Mouse (Mus musculus) fibroblast of lung, adult 2 months (primary cell): Measurements from ENCODE around the gene Acsl5.

Experiments used
- DNase-seq: peaks from one replicate; pipeline ENCODE4 v3.0.0-alpha.2; 2011; ENCODE audit warnings: low read depth

Acsl5 gene

DNA sequence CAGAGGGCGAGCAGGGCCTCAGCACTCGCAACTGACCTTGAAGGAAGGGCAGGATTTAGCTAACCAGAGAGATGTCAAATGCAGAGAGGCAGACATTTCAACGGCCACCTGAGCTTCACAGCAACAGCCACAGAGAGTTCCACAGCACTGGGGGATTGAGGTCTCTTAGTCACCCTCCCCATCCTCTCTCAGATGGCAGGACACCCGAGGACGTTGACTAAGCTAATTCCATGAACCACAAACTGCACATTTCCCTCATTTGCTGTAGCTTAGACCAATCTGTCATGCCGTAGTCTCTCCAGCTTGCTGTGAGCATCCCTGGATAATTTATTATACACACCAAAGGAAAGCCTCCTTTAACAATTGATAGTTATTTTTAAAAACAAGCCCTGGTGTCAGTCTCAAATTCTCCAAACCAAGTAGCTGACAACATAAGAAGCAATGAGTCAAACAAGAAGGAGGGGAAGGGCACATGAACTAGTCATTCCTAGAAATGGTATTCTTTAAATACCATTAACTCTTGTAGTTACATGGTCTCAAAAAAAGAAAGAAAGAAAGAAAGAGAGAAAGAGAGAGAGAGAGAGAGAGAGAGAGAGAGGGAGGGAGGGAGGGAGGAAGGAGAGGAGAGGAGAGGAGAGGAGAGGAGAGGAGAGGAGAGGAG lies 11.8 kb upstream of the Acsl5 start:
- no peak for DNase-seq

DNA sequence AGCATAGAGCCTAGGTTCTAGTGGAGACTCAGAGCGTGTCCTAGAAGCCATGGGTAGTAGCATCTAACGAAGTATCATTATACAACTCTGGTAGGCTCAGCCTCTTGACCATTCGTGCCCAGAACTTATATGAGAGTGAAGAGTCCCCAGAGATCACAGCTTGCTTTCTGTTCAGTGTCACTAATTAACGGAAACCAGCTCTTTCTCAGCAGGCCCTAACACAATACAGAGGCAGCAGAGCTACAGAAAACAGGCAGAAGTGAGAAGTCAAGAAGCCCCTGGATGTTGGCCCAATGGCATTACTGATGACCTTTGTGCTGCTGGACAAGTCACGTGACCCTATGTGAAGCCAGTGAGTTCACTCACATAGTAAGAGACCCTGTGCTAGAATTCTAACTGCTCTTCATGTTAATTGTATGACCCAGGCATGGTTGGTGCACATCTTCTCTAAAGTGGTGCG lies 10.5 kb upstream of the Acsl5 start, which contains the start of gene Gucy2g:
Gene Gucy2g, minus strand, starts transcription at position 51 of the 460 bp plus-strand sequence.
- DNase-seq, result no peak

DNA sequence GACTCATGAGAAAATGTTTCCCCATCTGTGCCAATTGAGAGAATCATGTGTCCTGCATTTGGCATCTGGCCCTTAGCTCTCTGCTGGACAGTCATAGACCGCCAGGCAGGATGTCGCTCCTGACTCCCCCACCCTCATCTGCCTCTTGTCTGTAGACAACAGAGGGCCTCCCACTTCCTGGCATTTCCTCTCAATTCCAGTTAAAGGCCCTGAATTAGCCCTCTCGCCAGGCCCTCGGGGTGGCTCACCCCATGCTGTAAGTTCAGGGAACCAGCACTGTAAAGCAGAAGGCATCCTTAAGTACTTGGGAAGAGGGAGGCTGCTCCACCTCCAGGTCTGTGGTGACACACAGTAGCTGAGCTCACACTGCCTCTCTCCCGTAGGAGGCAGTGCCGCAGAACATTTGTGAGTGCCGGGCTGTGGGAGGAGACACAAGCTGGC lies 6.9 kb upstream of the Acsl5 start:
- DNase-seq, result peak; percentile 58

DNA sequence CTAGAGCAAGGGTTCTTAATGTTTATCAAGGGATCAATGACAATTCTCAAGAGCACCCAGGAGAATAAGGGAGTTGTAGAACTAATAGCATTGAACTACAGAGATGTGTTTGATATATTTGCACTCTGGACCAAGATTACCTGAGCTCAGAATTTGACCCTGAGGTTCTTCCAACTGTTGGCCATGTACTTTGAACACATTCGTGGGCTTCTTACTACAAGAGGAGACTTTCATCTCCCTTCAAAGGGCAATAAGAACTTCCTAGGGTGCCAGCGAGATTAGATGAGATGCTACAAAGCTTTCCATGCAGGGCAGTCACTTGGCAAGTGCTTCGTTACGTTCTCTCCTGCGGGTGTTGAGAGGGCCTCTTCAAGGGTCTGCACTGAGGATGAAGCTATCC lies 4.2 kb upstream of the Acsl5 start:
- DNase-seq, result no peak

DNA sequence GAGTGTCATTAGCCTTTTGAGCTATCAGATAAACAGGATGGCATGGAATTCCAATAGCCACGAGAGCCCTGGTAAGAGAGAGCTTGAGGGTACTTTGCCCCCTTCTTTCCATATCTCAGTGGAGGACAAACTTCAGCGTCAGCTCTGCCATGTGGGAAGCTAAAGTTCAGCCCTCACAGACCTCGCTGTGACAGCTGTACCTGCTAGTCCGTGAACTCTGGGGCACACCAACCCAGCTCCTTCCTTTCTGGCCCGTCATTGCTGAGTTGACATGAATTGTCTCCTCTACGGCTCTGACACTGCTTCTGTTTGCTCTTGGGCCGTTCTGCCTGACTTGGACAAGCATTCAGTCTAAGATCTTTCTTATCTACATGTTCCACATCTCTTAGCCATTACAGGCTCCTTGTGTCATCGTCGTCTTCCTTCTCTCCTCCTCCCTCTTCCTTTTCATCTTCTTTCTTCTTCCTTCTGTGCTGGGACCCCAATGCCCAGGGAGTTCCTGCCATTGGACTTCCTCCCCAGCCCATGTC lies 3.7 kb upstream of the Acsl5 start:
- no peak for DNase-seq

DNA sequence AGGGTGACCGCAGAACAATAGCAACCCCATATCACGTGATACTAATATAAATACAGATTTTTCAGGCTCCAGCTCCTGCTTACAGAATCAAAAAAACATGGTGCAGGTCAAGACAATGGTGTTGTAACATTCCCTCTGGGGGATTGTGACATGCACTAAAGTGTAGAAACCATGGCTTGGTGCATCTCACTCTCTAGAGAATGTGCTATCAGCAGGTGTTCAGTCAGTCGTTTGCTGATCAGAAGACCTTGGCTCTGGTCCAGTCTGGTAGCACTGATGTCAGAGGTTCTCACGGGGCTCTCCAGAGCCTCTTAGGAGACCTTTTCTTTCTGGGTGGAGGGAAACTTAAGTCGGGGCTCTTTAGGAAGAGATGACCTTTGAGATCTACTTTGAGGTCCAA lies 1.3 kb upstream of the Acsl5 start:
- no peak for DNase-seq

DNA sequence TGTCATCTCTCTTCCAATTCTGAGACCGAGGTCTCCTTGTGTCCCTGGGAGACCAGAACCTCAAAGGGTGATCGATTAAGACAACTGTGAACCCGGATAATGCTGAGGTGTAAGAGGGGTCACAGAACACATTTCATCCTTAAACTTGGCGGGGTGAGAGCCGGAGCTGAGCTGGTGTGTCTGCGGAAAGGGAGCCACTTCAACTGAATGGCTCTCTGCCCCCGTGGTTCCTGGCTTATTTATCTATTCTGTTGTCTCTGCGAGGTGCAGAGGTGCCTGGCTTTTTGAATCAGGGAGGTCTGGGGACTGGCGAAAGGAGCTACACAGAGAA lies 1.5 kb downstream of the Acsl5 start:
- DNase-seq, result no peak

DNA sequence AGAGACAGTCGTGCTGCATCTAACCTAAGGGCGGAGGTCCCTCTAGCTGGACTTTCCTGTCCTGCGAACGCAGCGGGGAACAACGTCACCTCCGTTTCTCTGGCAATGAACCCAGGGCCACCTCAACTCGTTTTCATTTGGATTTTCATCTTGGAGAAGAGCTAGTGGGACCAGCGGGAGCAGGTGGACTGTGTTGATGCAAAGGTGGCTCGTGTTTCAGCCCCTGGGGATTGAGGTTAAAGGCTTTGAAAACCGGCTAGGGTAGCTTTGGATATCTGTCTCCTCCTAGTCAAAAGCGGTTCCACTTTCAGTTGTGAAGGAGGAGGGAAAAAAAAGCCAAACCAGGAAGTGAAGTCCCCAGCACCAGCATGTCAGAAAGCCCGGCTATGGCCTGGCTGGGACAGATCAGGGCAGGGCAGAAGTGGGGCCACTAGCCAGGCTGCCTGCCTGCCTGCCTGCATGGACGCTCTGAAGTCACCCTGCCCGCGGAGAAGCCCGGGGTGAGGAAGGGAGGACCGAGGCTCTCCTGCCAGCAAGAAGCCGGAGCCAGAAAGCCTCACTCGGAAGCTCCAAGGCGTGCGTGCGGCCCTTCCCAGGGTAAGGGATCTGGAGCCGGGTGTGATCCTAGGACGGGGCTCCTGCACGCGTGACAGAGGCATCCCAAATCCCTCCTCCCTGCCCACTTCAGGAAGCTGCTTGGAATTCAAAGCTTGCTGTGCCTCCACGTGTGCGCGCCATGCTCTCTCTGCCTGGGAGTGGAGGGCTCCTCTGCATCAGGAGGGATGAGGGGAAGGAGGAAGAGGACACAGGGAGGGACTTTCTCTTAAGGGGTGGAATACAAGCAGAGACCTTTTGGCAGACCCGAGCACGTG lies 2.1 kb downstream of the Acsl5 start:
- DNase-seq, result no peak

DNA sequence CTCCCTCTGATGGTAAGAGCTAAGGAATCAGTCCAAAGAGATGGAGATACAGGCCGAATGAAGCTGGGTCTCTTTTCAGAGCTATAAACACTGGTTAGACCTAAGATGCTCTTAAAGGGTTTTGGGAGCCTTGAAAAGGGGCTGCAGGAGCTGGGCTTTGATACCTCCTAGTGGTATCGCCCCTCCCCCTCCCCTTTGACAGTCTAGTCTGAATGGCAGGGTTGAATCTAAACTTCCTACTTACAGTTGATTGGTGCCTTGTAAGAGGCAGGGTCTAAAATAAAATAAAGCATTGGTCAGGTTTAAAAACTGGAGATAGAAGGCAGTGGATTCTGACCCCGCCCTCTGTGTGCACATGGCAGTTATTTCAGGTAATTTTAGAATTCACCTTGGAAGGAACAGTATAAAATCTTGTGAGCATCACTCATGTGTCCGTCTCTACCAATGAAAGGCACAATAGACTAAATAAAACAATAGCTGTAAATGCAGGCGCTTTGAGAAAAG lies 2.8 kb downstream of the Acsl5 start:
- no peak for DNase-seq

DNA sequence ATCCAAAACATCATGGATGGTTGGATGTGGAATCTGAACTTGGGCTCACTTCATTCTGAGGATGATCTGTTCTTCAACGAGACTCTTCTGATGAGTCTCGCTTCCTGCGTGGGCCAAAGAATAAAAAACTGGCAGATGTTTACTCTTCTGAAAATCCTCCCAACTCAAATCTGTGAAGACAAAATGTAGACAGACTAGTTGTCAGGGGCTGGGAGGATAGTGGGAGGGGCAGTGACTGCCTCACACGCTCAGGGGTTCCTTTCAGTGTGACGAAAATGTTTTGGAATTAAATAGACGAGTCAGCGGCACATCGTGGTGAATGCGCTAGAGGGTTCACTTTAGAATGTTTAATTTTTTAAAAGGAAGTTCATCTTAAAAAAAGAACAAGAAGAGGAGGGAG lies 4.4 kb downstream of the Acsl5 start:
- no peak for DNase-seq

DNA sequence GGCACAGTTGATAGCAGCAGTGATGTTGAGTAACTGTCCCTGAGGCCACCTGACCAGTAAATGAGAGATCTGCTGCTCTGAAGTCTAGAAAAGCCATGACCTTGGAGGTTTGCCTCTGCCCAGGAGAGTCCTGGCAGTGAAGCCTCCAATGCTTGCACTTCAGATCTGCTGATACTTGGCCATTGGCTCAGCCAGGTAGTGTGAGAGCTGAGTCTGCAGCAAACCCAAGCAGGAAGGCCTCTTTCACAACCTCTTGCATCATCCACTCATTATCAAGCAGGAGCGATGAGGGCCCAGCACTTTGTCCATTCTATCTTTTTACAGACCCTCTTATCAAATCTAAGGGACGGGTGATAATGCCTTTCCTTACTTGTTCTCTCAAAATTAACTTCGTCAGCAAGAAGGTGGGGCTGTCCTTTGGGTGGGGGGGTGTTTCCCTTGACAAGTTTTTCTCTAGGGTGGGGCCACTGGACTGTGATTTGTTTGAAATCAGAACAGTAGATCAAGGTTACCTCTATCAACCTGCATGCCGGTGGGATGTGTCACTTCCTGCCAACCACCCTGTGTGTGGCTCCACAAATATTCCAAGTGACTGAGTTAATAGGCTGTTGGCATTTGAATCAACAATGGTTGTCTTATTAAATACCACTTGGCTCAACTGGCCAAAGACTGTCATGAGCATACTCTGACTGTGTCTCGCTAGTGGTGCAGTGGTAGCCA lies 6.1 kb downstream of the Acsl5 start:
- DNase-seq, result no peak

DNA sequence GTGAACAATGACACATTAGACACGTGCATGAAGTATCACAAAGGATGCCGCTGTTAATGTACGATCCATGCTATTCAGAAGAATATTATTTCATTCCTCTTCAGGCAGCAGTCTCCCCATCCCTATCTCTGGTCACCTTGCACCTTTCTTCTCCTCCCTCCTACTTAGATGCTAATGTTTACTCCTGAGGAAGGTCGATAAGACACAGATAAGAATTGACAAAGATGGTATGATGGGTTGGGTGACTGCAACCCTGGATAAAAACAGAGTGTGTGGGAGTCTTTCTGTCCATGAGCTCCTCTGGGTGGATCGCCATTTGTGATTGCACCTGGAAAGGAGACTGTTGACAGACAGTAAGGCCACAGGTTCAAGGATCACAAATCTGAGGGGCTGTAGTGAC lies 6.8 kb downstream of the Acsl5 start:
- DNase-seq, result no peak

DNA sequence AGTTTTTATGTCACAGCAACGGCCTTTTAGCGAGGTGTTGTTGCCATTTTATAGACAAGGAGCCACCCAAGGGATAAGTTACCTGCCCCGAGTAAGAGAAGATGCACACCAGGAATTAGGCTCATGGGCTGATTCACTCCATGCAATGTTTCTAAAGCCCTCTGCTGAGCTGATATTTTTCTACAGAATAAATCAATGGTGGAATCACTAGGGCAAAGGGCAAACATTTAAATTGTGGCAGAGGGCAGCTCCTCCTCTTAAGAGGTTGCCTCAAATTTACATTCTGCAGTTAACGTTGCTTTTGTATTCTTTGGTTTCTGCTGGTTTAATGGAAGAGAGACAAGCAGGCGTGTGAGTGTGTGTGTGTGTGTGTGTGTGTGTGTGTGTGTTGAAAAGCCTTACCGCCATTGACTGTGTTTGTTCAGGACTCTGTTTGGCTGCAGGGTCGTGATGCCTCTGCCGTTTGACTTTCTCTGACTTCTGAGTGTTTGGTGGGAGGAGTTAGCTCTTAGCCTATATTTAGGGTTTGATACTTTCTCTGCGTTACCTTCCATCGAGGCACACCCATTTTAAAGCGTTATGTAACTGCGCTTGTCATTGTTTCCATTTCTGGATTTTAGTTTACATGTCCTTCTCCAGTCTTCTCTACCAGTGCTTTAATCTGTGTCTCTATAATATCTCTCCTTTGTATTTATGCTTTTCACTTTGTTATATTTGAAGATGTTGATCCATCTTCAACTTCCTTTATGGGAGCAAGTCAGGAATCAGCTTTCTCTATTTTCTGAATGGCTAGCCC lies 8.8 kb downstream of the Acsl5 start:
- DNase-seq, result no peak

DNA sequence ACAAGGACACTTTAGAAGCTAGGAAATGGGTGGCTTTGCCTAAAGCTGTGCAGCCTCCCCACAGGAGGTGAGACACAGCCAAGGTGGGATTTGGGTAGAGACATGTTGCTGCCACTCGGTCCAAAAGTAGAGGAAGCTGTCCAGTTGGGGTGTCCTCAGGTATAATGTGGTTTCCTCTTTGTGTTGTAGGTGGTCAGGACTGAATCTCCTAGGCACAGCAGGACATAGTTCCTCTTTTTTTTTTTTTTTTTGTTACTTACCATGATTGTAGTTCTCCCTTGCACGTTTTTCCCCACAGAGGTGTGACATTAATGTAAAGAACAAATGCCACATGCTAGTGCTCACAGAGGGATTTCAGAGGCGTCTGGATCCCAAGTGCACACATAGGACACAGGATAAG lies 13.5 kb downstream of the Acsl5 start:
- no peak for DNase-seq

DNA sequence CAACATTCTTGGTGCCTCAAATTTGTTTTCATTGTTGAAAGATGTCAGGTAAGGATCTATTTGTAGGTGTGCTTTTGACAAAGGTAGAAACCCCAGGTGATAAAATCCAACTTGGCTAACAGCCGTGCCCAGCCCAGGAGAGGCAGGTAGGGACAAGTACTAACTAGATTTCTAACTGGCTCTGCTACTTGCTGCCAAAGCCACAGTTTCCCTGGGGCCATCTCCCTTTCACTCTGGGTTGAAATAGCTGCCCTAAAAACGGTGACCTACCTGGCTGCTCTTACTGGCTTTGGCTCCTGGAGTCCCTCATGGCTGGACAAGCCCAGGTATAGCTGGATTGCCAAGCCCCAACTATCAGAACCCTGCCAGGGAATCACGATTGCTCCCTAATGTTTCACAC lies 15.0 kb downstream of the Acsl5 start:
- no peak for DNase-seq

DNA sequence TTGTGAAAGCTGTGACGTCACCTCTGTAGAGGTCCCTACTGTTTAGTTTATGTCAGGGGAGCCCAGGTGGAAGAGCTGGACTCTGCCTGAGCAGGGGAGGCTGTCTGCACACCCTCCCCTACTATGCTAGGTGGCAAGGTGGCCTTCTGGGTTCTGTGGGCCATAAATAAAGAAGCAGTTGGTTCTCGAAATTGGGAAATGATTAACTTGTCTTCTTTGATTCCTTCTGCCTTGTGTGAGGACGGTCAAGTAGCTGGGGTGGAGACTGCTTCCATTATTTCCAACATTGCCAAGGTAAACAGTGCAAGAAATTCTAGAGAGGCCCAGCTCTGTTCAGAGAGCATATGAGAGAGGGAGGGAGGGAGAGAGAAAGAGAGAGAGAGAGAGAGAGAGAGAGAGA lies 16.4 kb downstream of the Acsl5 start:
- DNase-seq, result no peak

DNA sequence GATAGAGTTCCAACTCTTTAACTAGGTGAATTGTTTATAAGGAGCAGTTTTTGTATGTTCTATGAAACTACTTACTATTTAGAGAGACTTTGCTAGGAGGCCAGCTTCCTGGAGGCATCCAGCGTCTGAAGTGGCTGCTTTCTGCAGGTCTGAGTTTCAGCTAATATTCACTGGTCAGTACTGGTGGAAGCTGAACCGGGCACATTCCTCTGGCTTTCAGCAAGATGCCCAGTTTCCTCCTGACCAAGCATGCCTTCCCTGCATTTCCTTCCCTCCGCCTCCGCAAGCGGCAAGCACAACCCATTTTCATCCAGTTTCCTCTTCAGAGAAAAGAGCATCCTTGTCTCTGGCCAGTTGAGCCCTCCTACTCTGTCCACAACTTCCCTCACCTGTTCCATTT lies 17.3 kb downstream of the Acsl5 start:
- no peak for DNase-seq

DNA sequence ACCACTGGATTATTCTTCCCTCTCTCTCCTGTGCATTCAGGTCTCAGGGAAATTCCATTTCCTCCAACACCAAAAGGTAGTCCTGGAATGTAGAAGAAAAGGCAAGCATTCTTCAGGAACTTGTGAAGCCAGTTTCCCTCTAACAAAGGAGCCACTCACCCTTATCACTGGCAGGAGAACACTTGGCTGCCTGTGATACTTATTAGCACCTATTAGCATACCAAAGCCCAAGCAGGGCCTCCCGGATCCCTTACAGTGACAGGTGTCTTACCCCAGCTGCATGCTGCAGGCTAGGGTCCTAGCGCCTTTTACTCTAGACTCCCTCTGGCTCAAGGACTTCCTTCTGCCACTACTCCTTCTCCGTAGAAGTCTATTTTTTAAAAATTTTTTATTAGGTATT lies 19.7 kb downstream of the Acsl5 start:
- no peak for DNase-seq

DNA sequence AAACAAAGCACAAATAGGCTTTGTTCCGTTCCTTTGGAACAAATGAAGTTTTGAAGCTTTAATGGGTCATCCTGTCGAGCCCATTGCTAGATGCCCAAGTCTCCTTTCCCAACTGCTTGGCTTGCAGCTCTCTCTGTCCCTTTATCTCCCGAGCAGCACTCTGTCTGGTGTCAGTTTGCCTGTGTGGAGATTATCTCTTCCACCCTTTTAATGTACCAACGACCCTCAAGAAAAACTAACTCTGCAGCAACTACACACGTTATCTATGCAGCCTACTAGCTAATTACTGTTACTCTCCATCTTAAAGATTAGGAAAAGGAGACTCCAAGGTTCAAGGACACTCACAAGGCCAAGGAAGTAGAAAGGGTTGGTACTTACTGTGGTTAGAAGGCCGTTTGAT lies 21.6 kb downstream of the Acsl5 start:
- no peak for DNase-seq

DNA sequence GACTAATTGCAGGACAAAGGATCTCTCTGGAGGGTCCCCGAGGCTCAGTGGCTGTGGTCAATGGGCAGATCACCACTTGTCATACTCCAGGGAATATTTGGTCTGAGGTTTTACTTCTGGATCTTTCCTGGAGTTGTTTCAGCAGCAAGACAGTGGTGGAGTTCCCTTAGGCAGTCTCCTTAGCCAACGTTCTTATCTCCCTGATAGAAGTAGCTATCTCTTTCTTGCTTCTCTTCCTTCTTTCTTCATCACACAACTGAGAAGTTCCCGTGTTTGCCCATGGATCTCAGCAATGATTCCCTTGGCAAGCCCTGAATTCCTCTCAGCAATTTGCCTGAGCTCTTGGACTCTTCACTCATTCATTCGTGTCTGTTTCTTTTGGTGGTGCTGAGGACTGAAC lies 24.4 kb downstream of the Acsl5 start:
- no peak for DNase-seq

DNA sequence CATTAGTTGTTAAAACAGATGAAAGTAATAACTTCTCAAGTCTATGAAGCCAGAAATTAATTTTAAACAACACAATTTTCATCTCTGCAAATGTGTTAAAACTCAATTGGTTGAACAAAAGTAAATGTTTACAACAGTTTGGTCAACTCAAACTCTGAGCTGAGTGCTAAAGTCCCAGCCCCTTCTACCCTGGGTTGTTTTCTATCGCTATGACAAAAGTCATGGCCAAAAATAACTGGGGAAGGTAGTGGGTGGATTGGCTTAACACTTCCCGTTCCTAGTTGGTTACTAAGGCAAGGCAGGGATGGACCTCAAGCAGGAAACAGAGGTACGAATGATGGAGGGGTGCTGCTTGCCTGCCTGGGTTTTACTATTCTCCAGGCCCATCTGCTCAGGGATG lies 25.0 kb downstream of the Acsl5 start:
- no peak for DNase-seq

DNA sequence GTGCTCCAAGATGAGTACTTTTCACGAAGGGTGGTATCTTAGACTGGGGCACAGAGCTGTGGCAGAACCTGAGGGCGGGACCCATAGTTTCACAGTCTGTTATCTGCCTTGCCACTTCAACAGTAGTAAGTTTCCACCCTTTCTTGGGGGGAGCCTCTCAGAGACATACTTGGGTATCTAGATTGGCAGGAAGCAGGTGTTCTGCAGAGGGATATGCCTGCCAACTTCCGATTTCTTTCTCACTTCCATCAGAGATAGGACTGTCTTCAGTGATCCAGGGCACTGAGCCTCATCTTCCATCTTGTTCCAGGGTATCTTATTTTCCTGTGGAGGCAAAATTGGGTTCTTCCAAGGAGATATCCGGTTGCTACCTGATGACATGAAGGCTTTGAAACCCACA lies 32.4 kb downstream of the Acsl5 start:
- DNase-seq, result no peak
